Mouse (Mus musculus): ENCODE results near the gene Tsen54.

DNA sequence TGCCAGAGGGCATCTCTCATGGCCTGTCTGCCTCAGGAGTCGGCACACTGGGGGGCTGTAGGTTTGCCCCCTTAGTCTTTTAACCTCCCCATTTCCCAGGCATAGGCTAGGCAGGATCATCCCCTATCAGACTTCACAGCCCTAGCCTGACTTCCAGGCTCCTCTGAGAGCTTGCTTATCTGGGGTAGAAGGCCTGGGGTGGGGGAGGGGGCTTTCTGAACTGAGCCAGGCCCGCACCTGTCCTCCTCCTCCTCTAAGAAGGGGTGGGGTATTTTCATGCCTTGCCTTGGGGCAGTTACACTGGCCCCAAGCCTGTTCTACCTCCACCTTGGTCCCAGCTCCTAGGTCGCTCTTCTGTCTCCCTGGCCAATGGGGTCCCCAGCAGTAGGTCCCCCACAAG is 17.0 kb downstream of the Tsen54 start:
- TF ChIP-seq CTCF (IDR thresholded peaks at IDR 0.05; ENCODE audit: insufficient read depth, low read length), result no peak
- TF ChIP-seq POLR2A (IDR thresholded peaks at IDR 0.05; ENCODE audit: borderline replicate concordance, extremely low read depth, low read depth, low read length), result no peak

All from lung, adult 2 months (tissue).